Mouse (Mus musculus): ENCODE results near the gene Mxra8.

- no peak for TF ChIP-seq CTCF (IDR thresholded peaks at IDR 0.05; ENCODE audit: extremely low read depth, insufficient read depth, low read length)
- no peak for TF ChIP-seq POLR2A (IDR thresholded peaks at IDR 0.05; ENCODE audit: extremely low read depth, insufficient read depth, low read length)
Observed at GRCm38 (mm10) chr4:155892438-155893211, 53.1 kb downstream of the Mxra8 start.
